Mouse (Mus musculus) urinary bladder, adult 2 months (tissue): ENCODE data around the gene Trpm5. TPM values are rescaled to one million over a fixed set of nuclear protein-coding genes. Genes with fewer than 3 reads are reported as not detected.

Experiments
- DNase-seq: peaks from one replicate; pipeline ENCODE4 v3.0.0; 2022; ENCODE audit warnings: low spot score
- polyA plus RNA-seq: library from polyadenylated mRNA; depleted of rRNA; stranded (reverse); fragments of >200 nt; gene quantifications from 2 replicates; pipeline ENCODE4 v1.2.3, GENCODE M21; 2012; rRNA removed

Gene Trpm5
- 0.21 and 0.29 TPM in 2 replicates for polyA plus RNA-seq

DNA sequence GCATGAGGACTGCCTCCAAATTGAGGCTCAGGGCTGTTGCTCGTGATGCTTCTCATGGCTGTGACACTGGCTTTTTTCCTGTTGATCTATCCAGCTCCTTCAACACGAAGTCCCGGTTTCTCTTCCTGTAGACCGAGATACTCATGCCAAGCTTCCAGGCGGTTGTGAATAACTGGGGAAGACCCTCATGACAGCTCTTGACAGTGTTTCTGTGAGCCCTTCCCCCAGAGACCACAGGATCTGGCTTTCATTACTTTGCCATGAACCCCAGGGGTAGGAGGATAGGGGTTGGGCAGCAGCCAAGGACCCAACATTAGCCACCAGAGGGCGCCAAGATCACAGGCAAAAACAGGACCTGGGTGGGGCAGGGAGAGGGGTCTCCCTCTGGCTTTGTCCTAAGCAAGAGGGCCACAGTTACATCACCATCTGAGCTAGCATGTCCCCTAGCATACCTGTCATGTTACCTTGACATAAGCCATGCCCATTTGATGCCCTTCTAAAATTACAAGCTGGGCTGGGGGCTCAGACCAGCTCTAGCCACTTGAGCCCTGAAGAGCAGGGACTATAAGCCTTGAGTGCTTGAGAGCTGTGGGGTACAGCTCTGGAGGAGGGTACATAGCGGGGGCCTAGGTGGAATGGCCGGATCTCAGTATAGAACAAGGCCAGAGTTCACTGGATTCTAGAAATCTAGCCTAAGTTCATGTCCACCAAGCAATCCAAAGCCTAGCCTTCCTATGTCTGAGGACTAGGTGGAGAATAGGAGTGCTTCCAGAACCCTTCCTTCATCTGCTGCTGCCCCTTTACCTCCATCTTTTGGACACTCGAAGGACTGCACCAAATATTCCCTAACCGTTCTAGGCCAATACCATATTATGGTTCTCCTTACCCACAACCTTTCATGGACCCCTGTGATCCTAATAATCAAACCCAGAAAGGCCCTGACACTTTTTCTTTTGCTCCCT lies at the start of gene Trpm5:
Gene Trpm5, minus strand, starts transcription at position 51 of the 962 bp plus-strand sequence.
- DNase-seq, result peak; percentile 50

DNA sequence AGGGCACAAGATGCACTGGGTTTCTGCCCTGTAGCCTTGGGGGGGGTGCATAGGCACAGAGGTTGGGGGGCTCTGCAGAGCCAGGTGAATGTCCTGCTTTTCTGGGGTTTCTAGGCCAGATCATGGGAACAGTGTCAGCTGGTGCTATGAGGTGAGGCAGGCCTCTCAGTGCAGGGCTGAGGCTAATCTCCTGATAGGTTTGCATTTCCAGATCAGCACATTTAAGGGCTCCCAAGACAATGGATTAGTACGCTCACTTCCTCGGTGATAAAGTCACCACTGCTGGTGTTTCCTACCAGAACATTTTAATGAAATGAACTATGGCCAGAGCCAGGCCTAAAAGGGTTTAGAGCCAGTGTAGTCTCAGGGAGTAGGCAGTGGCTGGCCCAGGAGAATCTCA lies 48.2 kb upstream of the Trpm5 start:
- no peak for DNase-seq

DNA sequence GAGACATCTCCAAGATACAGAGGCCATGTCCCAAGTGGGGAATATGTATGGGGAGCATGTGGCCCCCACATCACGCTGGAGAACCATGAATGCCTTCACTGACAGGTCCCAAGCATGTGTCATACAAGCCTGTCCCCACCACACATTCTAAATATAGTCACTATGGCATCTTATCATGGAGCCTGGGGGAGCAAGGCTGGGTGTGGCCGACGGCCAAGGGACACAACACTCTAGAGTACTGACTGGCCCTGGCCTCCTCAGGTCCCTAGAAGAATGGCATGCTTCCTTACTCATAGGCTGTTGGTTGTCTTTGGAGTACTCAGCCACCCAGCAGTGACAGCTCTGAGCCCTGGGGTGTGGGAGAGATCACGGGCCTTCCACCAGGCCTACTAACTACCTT lies 45.5 kb upstream of the Trpm5 start:
- DNase-seq, result no peak

DNA sequence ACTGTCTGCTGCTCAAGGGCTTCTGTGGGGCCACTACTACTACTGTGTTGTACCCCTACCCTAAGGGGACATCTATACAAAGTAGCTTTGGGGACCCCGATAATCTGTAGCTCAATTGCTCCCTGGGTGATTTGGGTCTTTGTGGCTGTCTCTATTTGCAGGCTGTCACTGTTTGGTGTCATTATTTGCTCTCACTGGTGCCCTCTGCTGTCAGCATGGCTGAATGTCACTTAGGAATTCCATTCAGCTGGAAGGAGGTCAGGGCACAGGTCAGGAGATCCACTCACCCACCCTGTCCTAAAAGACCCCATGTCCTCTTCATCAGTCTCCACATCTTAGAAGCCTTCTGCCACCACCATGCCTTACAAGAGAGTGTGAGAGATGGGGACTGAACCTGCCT lies 44.3 kb upstream of the Trpm5 start:
- DNase-seq, result no peak

DNA sequence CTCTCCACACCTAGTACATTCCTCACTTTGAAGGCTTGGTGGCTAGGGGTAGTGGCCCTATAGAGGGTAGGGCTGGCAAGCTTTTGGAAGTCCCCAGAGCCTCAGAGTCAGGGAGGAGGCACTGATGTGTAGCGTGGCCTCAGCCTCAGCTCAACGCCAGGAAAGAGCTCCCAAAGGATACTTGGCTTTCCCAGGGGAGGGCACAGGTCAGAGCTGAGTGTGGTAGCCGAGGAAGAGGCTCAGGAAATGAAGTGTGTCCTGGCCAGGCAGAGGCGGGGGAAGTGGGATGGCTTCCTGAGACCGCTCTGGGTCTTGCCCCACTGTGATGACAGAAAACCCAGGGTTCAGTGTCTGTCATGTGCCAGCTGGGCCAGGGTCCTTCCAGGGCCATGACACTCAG lies 42.1 kb upstream of the Trpm5 start:
- no peak for DNase-seq

DNA sequence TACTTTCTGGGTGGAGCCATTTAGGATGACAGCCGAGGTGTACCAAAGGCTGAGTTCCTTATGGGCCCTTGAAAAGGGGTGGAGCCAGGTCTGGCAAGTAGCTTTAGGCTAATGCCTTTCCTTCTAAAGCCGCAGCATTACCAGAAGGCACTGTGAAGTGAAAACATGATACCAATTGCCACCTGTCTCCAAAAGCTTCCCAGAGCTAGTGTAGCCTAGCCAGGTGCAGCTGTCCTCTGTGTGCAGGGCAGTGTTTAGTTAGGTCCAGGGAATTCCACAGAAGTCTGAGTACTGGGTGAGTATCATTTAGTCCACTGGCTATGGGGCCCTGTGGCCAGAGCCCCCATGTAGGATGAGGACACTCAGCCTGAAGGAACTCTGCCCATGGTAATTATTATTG lies 41.7 kb upstream of the Trpm5 start:
- DNase-seq, result no peak

DNA sequence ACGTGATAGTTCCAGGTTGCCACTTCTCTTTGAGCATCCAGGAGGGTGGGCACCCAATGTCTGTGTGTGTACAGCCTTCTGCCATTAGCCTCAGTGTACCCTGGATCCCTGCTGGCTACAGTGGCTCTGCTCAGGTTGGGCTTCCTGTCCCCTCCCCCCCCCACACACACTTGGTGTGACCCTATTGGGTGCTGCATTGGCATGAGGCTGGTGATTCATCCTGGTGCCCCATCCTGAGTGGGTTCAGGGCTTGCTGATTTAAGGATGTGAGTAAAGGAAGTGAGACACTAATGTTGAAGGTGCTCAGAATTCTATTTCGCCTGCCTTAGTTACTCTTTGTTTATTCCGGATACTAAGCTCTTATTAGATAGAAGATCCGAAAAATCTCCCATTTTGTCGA lies 38.4 kb upstream of the Trpm5 start:
- no peak for DNase-seq

DNA sequence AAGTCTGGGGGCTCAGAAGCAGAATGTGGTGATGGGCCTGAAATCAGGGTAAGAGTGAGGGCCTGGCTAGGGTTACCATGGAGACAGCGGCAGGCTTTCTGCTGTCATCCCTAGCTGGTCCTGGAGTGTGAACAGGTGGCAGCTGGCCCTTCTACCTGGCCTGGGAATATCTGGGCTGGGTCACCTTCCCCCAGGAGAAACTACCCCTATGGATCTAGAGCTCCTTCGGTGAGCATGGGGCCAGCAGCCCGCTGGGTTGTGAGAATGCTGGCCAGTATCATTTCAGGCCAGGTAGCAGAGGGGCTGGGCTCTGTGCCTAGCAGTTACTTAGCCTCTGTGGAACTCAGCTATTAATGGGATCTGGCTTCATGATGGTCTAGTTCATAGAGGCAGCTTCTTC lies 30.5 kb upstream of the Trpm5 start:
- no peak for DNase-seq

DNA sequence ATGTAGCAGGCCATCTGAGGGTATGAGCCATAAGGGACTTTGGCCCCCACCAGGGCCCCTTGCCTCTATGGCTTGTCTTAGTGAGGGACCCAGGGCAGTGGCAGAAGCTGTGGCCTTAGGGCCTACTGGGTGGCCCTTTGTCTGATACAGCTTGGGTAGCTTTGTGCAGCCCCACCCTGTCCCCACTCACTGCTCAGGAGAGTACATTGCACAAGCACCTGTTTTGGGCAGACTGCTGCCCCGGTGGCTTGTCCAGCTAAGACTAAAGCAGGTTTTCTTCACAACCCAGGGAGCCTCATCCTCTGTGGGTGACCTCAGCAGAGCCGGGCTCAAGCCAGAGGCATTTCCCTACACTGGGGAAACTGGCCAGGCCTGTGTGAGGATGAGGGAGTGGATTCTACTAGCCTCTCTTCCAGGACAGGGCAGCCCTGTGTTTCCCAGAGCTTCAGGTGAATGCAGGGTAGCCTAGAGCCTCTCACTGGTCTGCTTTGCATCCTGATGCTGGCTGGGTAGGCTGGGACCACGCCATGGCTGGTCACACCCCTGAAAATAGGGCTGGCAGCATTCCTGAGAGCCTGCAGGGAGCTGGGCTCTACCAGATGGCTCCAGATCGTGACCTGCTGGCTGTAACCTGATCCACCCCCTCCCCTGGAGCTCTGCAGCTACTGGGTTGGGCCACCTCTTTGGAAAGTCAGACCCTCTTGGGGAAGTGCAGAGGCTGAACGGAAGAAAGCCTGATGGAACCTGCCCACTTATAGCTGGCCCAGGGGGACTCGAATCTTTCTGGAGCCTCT lies 29.6 kb upstream of the Trpm5 start:
- no peak for DNase-seq

DNA sequence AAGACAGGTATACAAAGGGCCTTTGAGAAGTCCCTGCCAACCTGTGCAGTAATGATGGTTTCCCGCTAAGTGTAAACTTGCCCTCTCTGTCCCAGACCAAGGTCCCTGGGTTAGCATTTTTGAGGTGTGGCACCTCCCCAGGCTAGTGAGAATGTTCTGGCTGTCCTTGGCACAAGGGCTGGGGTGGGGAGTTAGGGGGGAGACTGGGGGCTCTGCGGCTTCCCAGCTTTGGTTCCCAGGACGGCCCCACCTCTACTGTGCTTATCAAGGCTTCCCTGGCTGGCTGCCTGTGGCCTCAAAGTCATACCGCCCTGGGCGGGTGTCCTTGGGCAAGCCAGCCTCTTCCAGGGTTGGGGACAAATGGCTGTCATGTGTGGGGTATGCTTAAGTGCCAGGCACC lies 27.7 kb upstream of the Trpm5 start:
- no peak for DNase-seq

DNA sequence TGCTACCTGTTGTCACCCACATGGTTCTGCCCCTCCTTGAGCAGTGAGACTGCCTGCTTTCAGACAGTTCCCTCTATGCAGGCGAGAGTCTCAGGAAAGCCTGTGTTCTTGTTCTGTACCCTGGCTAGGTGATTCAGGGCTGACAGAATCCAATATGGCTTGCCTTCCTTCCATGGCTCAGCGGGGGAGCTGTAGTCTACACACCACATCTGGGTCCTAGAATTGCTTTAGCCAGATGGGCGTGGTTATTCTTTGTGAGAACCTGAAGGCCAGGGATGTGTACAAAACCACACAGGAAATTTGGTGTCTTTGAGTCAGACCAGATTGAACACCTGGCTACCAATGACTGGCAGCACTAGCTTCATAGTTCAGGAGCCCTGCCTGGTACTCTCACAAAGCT lies 25.4 kb upstream of the Trpm5 start:
- DNase-seq, result no peak

DNA sequence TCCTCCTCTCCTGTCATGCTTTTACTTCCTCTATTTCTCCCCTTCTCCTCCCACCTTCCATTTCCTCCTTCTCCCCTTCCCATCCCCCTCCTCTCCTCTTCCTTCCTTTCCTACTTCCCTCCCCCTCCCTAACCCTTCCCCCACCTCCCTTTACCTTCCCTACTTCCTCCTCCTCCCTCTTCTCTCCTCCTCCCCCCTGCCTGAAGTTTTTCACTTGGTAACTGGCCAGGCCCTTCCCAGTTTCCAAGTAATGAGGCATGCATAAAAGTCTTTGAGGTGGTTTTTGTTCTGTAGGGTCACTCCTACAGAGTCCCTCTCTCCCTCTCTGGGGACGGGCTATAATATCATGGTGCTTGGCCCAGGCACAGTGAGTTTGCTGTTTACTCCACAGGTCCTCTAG lies 25.0 kb upstream of the Trpm5 start:
- DNase-seq, result no peak

DNA sequence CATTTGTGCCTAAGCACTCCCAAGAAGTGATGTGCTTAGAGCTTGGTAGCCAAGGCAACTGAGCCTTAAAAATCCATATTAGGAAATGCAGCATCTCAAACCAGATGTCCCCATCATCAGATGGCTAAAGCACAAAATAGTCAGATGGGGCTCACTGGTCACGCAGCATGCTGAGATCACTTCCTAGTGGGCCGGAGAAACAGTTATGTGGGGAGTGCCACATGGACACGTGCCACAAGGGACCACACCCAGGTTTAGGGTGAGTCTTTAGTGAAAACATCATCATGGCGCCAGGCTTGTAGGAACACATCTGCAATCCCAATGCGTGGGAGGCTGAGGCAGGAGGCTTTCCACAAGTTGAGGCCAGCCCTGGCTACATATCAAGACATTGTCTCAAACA lies 22.1 kb upstream of the Trpm5 start:
- DNase-seq, result no peak

DNA sequence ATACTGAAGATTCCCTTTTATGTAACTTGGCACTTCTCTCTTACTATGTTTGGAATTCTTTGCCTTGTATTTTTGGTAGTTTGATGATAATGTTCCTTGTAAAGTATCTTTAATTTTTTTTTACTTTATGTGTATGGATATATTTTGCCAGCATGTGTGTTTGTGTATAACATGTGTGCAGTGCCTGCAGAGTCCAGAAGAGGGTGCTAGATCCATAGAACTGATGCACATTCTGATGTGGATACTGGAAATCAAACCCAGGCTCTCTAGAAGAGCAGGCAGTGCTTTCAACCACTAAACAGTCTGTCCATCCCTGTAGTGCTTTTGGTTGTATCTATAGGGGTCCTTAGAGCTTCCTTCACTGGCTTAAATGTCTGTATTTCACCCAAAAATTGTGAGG lies 20.3 kb upstream of the Trpm5 start:
- DNase-seq, result no peak

DNA sequence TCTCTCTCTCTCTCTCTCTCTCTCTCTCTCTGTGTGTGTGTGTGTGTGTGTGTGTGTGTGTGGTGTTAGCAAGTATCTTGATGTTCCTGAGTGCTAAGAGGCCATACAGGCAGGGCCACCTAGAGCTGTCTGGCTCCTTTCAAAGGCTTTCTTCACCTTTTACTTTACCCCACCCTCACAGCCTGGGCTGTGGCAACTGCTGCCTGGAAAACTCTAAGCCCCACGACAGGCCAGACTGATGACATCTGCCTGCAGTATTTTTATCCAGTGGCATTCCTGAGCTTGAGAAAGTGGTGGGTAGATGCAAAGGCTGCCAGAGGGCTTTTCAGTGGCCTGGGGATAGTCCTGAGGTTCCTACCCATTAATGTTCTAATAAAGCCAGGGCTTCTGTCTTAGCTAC lies 18.0 kb upstream of the Trpm5 start:
- no peak for DNase-seq

DNA sequence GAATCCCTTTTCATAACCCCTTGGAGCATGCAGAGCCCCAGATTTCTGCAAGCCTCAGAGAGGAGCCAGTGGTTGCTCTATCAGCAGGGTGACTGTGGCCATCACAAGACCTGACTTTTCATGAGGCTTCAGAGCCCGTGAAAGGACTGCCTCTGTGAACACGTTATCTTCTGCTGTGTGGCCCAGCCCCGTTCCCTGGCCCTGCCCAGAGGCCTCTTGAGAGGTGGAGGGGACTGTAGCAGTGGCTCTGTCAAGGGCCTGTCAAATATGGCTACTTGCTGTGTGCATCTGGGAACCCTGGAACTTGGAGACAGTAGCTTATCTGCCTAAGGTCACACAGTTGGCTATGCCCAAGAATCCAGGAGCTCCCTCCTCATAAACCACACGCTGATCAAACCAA lies 17.3 kb upstream of the Trpm5 start:
- DNase-seq, result no peak

DNA sequence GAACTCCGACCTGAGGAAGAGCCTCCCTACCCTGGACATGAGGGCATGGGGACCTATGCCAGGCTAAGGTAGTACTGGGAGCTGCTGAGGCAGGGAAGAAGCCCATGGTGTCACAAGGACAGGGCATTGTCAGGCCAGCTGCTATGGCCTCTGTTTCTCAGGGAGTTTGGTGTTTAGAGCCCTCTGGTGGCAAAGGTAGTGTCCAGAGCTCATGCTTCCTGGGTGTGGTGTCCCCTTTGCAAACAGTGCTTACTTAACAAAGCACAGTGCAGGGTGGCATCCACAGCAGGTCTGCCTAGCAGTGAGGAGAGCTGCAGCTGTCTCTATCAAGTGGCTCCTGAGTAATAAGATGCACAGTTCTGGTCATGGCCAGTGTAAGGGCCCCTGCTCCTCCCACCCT lies 16.4 kb upstream of the Trpm5 start:
- DNase-seq, result no peak

DNA sequence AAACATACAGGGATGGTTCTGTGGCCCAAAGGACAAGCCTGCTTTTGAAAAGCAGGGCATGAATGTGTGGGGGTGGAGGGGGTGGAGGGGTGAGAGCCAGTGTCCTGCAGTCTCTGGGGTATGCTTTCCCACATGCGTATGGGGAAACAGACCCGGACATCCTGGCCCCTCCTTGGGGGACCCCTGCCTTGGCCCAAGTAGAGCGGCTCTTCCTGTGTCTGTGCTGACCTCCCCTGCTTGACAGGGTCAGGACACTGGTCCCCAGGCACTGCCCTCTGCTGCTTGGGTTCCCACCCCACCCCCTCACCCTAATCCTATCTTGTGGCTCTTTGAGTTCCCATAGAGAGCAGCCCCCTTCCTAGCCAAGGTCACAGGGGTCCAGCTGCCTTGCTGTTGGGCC lies 15.3 kb upstream of the Trpm5 start:
- DNase-seq, result no peak

DNA sequence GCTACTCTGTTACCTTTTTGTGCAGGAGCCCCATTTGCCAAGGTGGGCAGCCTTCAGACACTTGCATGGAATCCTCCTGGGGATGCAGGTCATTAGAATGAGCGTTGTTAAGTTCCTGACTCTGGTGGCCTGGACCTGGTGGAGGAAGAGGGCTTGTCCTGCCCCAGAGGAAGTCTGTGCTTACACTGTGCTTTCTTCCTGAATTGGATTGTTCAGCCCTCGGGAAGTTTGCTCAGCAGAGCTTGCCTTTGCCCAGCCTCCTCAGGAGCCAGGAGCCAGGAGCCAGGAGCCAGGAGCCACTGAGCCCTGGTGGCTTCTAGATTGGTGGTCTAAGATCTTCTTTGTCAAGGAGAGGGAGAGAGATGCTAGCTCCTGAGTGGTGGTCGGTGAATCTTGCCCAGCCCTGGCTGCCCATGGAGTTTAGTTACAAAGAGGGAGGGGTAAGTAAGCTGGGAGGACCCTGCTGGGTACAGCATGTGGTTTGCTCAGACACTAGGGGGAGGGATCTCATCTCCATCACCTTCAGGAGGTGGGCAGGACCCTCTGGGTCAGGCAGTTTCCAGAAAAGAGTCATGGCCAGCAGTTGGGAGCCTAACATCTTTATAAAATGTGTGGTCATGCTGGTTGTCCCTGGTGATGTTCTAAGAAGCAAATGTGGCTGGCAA lies 14.7 kb upstream of the Trpm5 start:
- DNase-seq, result no peak

DNA sequence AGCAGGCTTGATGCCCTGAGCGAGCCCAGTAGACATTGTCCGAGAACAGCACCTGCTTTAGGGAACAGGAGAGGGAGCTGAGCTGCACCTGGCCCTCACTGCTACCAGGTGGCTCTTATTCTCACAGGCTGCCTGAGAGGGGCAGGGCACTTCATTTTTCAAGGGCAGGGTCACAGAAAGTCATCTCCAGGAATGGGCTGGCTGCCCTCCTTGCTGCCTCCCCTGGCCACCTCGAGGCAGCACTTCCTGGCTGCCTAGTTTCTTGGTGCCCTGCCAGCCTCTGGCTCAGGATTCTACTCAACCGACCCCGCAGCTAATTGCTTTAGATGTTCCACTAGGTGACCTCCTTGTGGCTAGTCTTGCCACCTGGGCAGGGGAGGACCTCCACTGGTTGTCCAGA lies 13.8 kb upstream of the Trpm5 start:
- no peak for DNase-seq

DNA sequence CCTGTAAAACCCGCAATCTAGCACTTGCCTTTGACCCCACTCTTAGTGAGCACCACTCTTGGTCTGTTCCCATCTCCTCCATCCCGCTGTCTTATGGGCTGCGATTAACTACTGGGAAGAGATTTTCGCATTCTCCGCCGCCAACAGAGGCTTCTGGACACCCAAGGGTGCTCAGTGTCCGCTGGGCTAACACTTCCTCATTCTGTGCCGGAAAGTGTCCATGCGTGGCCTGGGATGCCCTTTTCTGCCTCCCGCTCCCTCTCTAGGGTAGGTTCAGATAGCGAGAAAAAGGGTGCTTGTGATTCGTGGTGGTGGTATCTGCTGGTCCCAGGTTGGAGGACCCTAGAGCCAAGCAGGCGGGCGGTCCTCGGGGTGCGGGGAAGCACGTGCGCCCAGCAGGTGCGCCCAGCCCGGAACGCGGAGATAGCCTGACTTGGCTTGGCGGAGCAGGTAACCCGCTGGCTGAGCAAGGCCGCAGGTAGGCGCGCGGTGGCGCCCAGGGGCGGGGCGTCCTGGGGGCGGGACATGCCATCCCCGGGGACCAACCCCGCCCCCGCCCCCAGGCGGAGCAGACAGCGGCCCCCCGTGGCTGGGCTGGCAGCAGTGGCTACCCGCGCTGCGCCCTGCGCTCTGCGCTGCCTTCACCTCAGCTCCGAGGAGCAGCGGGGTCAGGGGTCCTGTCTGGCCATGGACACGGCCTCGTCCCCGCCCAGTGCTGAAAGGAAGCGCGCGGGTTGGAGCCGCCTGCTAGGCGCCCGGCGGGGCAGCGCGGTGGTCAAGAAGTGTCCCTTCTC lies 12.4 kb upstream of the Trpm5 start:
- peak; percentile 41 for DNase-seq

DNA sequence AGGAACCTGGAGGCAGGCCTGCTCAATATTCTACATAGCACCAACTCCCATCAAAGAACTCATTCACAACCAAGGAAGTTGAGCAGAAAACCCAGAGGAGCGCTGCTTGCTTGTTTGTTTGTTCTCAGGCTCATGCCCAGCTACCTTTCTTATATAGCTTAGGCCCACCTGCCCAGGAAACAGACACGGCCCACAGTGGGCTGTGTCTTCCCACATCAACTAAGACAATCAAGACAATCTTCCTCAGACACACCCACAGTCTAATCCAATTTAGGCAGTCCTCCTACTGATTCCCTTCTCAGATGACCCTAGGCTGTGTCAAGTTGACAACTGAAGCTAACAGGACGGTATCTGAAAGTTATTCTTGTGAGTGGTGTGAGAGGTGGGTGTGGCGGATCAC lies 11.6 kb upstream of the Trpm5 start, which contains the start of gene Kcnq1:
Gene Kcnq1, plus strand, starts transcription at position 301 of the 400 bp plus-strand sequence.
- no peak for DNase-seq
